Mouse (Mus musculus) stomach, embryonic 16.5 days (tissue): ENCODE data around the gene Aldh16a1. TPM values are rescaled to one million over a fixed set of nuclear protein-coding genes. Genes with fewer than 3 reads are reported as not detected.

Experiments used
- ATAC-seq: fragments of 200-750 bp; cut with Nextera tagmentation; 2 replicates; pipeline ENCODE4 v1.8.0; 2017; ENCODE audit warnings: moderate number of reproducible peaks, moderate TSS enrichment; ENCODE audit not compliant: insufficient read depth, low FRiP score
- H3K27ac ChIP-seq: fragments of 300-500 bp; sonication (generic); 2 replicates; pipeline ENCODE4 v1.5.1; 2014; ENCODE audit warnings: low read length
- H3K27me3 ChIP-seq: fragments of 300-500 bp; sonication (generic); 2 replicates; pipeline ENCODE4 v1.6.1; 2014; ENCODE audit warnings: low read length, control low read depth, mixed read lengths; ENCODE audit not compliant: control insufficient read depth, insufficient read depth
- H3K36me3 ChIP-seq: fragments of 300-500 bp; sonication (generic); 2 replicates; pipeline ENCODE4 v1.6.1; 2014; ENCODE audit warnings: low read length; ENCODE audit not compliant: control insufficient read depth, insufficient read depth
- H3K4me1 ChIP-seq: fragments of 300-500 bp; sonication (generic); 2 replicates; pipeline ENCODE4 v1.6.1; 2014; ENCODE audit warnings: low read length, control low read depth, mixed read lengths; ENCODE audit not compliant: control insufficient read depth, insufficient read depth
- H3K4me2 ChIP-seq: fragments of 300-500 bp; sonication (generic); 2 replicates; pipeline ENCODE4 v1.6.1; 2014; ENCODE audit warnings: low read depth, low read length, mixed read lengths
- H3K4me3 ChIP-seq: fragments of 300-500 bp; sonication (generic); replicated peaks from 2 replicates; pipeline ENCODE4 v1.5.1; 2014; ENCODE audit warnings: mild to moderate bottlenecking, low read length
- H3K9ac ChIP-seq: fragments of 300-500 bp; sonication (generic); 2 replicates; pipeline ENCODE4 v1.6.1; 2014; ENCODE audit warnings: low read length
- H3K9me3 ChIP-seq: fragments of 300-500 bp; sonication (generic); replicated peaks from 2 replicates; pipeline ENCODE4 v1.6.1; 2016; ENCODE audit warnings: low read length, control low read depth; ENCODE audit not compliant: control insufficient read depth
- WGBS: fragments of 180-500 bp; shearing (Covaris S2); extraction: QIAGEN DNeasy Blood & Tissue Kit; methylation state at CpG from one replicate; pipeline ENCODE4 v1.1.7; 2014; 5-methylcytosine and 5-hydroxymethylcytosine counted together
- polyA plus RNA-seq: library from polyadenylated mRNA; unstranded; fragments of >200 nt; fragmentation: Nextera tagmentation; extraction: Ambion mirVana; gene quantifications from 2 replicates; pipeline ENCODE4 v1.2.1, GENCODE M21; 2015

Aldh16a1 gene
- polyA plus RNA-seq, 1 experiment from 2014 or later: 49.2 TPM

- Histone ChIP-seq H3K4me2 (peak overlapping the region; percentile 81), H3K9ac (no peak overlapping the region; the same call in 1 of the 2 replicates), H3K9me3 (peaks cover 4% of the 10 kb centered on the region; the same call in 1 of the 2 replicates), H3K4me1 (peaks cover 9% of the 10 kb centered on the region), H3K4me3 (peak overlapping the region; percentile 75), H3K27ac (no peak overlapping the region), H3K27me3 (no peaks in the 10 kb centered on the region), H3K36me3 (no peaks in the 10 kb centered on the region; the same call in 1 of the 2 replicates)
- WGBS: 77% methylated on average over 3 of the region's 3 CpGs
- no peak for ATAC-seq
Measured at GRCm38 (mm10) chr7:45135370-45135769, 19.0 kb downstream of the Aldh16a1 start.

- H3K36me3 ChIP-seq: no peaks in the 10 kb centered on the region; the same call in 1 of the 2 replicates
- no peaks in the 10 kb centered on the region for H3K27me3 ChIP-seq
- ATAC-seq: 0 out of 2 replicates have a peak, but pooled peaks have one; percentile 12
- no peak overlapping the region for H3K4me3 ChIP-seq
- H3K9me3 ChIP-seq: peaks cover 4% of the 10 kb centered on the region; the same call in 1 of the 2 replicates
- no peak overlapping the region for H3K9ac ChIP-seq
- H3K4me1 ChIP-seq: peaks cover 12% of the 10 kb centered on the region
- no peak overlapping the region for H3K27ac ChIP-seq
- no peak overlapping the region for H3K4me2 ChIP-seq
- 13% methylated on average over 12 of the region's 12 CpGs for WGBS
Measured at GRCm38 (mm10) chr7:45134544-45135026, 19.8 kb downstream of the Aldh16a1 start.

GRCm38 (mm10) chr7:45133446-45134159 is 20.8 kb downstream of the Aldh16a1 start:
- Histone ChIP-seq H3K4me2 (no peak overlapping the region), H3K9me3 (peaks cover 4% of the 10 kb centered on the region; the same call in 1 of the 2 replicates), H3K9ac (no peak overlapping the region), H3K4me3 (no peak overlapping the region), H3K36me3 (no peaks in the 10 kb centered on the region), H3K27ac (no peak overlapping the region), H3K27me3 (no peaks in the 10 kb centered on the region), H3K4me1 (peaks cover 14% of the 10 kb centered on the region)
- 77% methylated on average over 8 of the region's 8 CpGs for WGBS
- ATAC-seq: no peak

GRCm38 (mm10) chr7:45131850-45132249 is 22.5 kb downstream of the Aldh16a1 start:
- Histone ChIP-seq H3K9ac (no peak overlapping the region), H3K27ac (no peak overlapping the region)
- ATAC-seq: no peak

GRCm38 (mm10) chr7:45129776-45130512 is 24.4 kb downstream of the Aldh16a1 start:
- Histone ChIP-seq H3K4me1 (peaks cover 23% of the 10 kb centered on the region), H3K9ac (peak overlapping the region; percentile 73), H3K27me3 (no peaks in the 10 kb centered on the region), H3K4me2 (peak overlapping the region; percentile 68), H3K4me3 (peak overlapping the region; percentile 50), H3K27ac (peak overlapping the region; percentile 84), H3K36me3 (peaks cover 15% of the 10 kb centered on the region), H3K9me3 (peaks cover 4% of the 10 kb centered on the region; the same call in 1 of the 2 replicates)
- ATAC-seq: no peak
- 56% methylated on average over 15 of the region's 15 CpGs for WGBS

More at GRCm38 (mm10) chr7:45131850-45132249, 22.5 kb downstream of the Aldh16a1 start:
- WGBS: 68% methylated on average over 11 of the region's 11 CpGs
- H3K4me2 ChIP-seq: no peak overlapping the region
- peaks cover 4% of the 10 kb centered on the region for H3K36me3 ChIP-seq
- H3K4me1 ChIP-seq: peaks cover 16% of the 10 kb centered on the region
- H3K9me3 ChIP-seq: peaks cover 4% of the 10 kb centered on the region; the same call in 1 of the 2 replicates
- H3K4me3 ChIP-seq: no peak overlapping the region
- H3K27me3 ChIP-seq: no peaks in the 10 kb centered on the region

GRCm38 (mm10) chr7:45129318-45129717 is 25.1 kb downstream of the Aldh16a1 start:
- H3K4me2 ChIP-seq: peak overlapping the region; percentile 68
- no peaks in the 10 kb centered on the region for H3K27me3 ChIP-seq
- peaks cover 24% of the 10 kb centered on the region for H3K4me1 ChIP-seq
- under 1% methylated on average over 17 of the region's 17 CpGs for WGBS
- H3K27ac ChIP-seq: peak overlapping the region; percentile 84
- peak overlapping the region; percentile 50 for H3K4me3 ChIP-seq
- H3K9me3 ChIP-seq: peaks cover 4% of the 10 kb centered on the region; the same call in 1 of the 2 replicates
- ATAC-seq: no peak
- peaks cover 15% of the 10 kb centered on the region for H3K36me3 ChIP-seq
- peak overlapping the region; percentile 73 for H3K9ac ChIP-seq

GRCm38 (mm10) chr7:45128624-45129246 is 25.6 kb downstream of the Aldh16a1 start, which contains the start of gene Rpl13a:
Gene Rpl13a (minus strand): TSS chr7:45128761.
- under 1% methylated on average over 48 of the region's 48 CpGs for WGBS
- Histone ChIP-seq H3K36me3 (peaks cover 15% of the 10 kb centered on the region), H3K9me3 (peaks cover 4% of the 10 kb centered on the region; the same call in 1 of the 2 replicates), H3K4me1 (peaks cover 24% of the 10 kb centered on the region), H3K9ac (peak within 1 kb of the TSS; percentile 99), H3K27me3 (no peaks in the 10 kb centered on the region), H3K4me2 (peak within 1 kb of the TSS; percentile 69), H3K27ac (peak within 1 kb of the TSS; percentile 84), H3K4me3 (peak within 1 kb of the TSS; percentile 62)
- peak; percentile 94 for ATAC-seq

- Histone ChIP-seq H3K4me3 (peak overlapping the region; percentile 62), H3K9ac (peak overlapping the region; percentile 99), H3K4me1 (peaks cover 29% of the 10 kb centered on the region), H3K9me3 (no peaks in the 10 kb centered on the region), H3K27ac (peak overlapping the region; percentile 84), H3K36me3 (peaks cover 15% of the 10 kb centered on the region), H3K4me2 (peak overlapping the region; percentile 69), H3K27me3 (no peaks in the 10 kb centered on the region)
- no peak for ATAC-seq
- WGBS: 2% methylated on average over 6 of the region's 6 CpGs
Measured at GRCm38 (mm10) chr7:45127700-45128224, 26.6 kb downstream of the Aldh16a1 start.
